Mouse (Mus musculus): ENCODE measurements at regions not wholly inside any gene's neighbourhood (a gene's known extent, or its start where the extent isn't known, plus 50 kb on each side); places are given as distances from the start of the nearest gene placed in this dataset.
A peak's percentile ranks its signal among the peaks of the same experiment; 100 is the strongest.
"Not testable (repeated sequence)": the region's sequence is repeated elsewhere in the genome, so short reads cannot be mapped to it uniquely, and the experiment has no call there.

- DNase-seq = peak; percentile 81
Measured at GRCm38 (mm10) chr17:50407249-50407990, 101.8 kb upstream of the Plcl2 start.

- DNase-seq = peak; percentile 64
Measured at GRCm38 (mm10) chr17:50408581-50408980, 100.6 kb upstream of the Plcl2 start.

GRCm38 (mm10) chr17:50409271-50409670 lies 99.9 kb upstream of the Plcl2 start:
- no peak for DNase-seq

GRCm38 (mm10) chr17:50409895-50410294 lies 99.3 kb upstream of the Plcl2 start:
- no peak for DNase-seq

- no peak for DNase-seq
Measured at GRCm38 (mm10) chr17:50410296-50410695, 98.9 kb upstream of the Plcl2 start.

GRCm38 (mm10) chr17:50412446-50412845 lies 96.8 kb upstream of the Plcl2 start:
- no peak for DNase-seq

- no peak for DNase-seq
Measured at GRCm38 (mm10) chr17:50413916-50414315, 95.3 kb upstream of the Plcl2 start.

- no peak for DNase-seq
Measured at GRCm38 (mm10) chr17:50415331-50416005, 93.7 kb upstream of the Plcl2 start.

- no peak for DNase-seq
Measured at GRCm38 (mm10) chr17:50416119-50416518, 93.1 kb upstream of the Plcl2 start.

GRCm38 (mm10) chr17:50416538-50417113 lies 92.6 kb upstream of the Plcl2 start:
- no peak for DNase-seq

GRCm38 (mm10) chr17:50418863-50419383 lies 90.3 kb upstream of the Plcl2 start:
- DNase-seq = no peak

GRCm38 (mm10) chr17:50419551-50419950 lies 89.7 kb upstream of the Plcl2 start:
- DNase-seq = not testable (repeated sequence)

- DNase-seq = no peak
Measured at GRCm38 (mm10) chr17:50419966-50420365, 89.2 kb upstream of the Plcl2 start.

- no peak for DNase-seq
Measured at GRCm38 (mm10) chr17:50420690-50421089, 88.5 kb upstream of the Plcl2 start.

GRCm38 (mm10) chr17:50421476-50421875 lies 87.7 kb upstream of the Plcl2 start:
- DNase-seq = no peak

GRCm38 (mm10) chr17:50425110-50425509 lies 84.1 kb upstream of the Plcl2 start:
- DNase-seq = no peak

- no peak for DNase-seq
Measured at GRCm38 (mm10) chr17:50425531-50425930, 83.7 kb upstream of the Plcl2 start.

- no peak for DNase-seq
Measured at GRCm38 (mm10) chr17:50426146-50426545, 83.1 kb upstream of the Plcl2 start.

GRCm38 (mm10) chr17:50427331-50428003 lies 81.7 kb upstream of the Plcl2 start:
- no peak for DNase-seq

- DNase-seq = no peak
Measured at GRCm38 (mm10) chr17:50428004-50428560, 81.1 kb upstream of the Plcl2 start.

GRCm38 (mm10) chr17:50432559-50432958 lies 76.6 kb upstream of the Plcl2 start:
- no peak for DNase-seq

- no peak for DNase-seq
Measured at GRCm38 (mm10) chr17:50438960-50439359, 70.2 kb upstream of the Plcl2 start.

GRCm38 (mm10) chr17:50439365-50439764 lies 69.8 kb upstream of the Plcl2 start:
- no peak for DNase-seq

All from right cerebral cortex, postnatal 25 days (tissue).